Mouse (Mus musculus) forebrain, embryonic 16.5 days (tissue): ENCODE measurements around the gene Icam5. TPM values are rescaled to one million over a fixed set of nuclear protein-coding genes. Genes with fewer than 3 reads are reported as not detected.
"Not testable (repeated sequence)": the region's sequence is repeated elsewhere in the genome, so short reads cannot be mapped to it uniquely, and the experiment has no call there.

Experiments
- ATAC-seq: fragments of 200-750 bp; cut with Nextera tagmentation; 2 replicates; pipeline ENCODE4 v1.8.0; 2017; ENCODE audit warnings: mild to moderate bottlenecking, moderate library complexity
- H3K27ac ChIP-seq: fragments of 300-500 bp; sonication (generic); 2 replicates; pipeline ENCODE4 v1.5.1; 2014; ENCODE audit warnings: low read length, control low read depth
- H3K27me3 ChIP-seq: fragments of 300-500 bp; sonication (generic); replicated peaks from 2 replicates; pipeline ENCODE4 v1.6.1; 2014; ENCODE audit warnings: low read length; ENCODE audit not compliant: control insufficient read depth, insufficient read depth
- H3K36me3 ChIP-seq: fragments of 300-500 bp; sonication (generic); 2 replicates; pipeline ENCODE4 v1.6.1; 2014; ENCODE audit not compliant: control insufficient read depth, insufficient read depth
- H3K4me1 ChIP-seq: fragments of 300-500 bp; sonication (generic); replicated peaks from 2 replicates; pipeline ENCODE4 v1.6.1; 2014; ENCODE audit warnings: low read length; ENCODE audit not compliant: control insufficient read depth, insufficient read depth
- H3K4me2 ChIP-seq: fragments of 300-500 bp; sonication (generic); 2 replicates; pipeline ENCODE4 v1.6.1; 2014; ENCODE audit warnings: mild to moderate bottlenecking, low read length, control low read depth
- H3K4me3 ChIP-seq: fragments of 300-500 bp; sonication (generic); replicated peaks from 2 replicates; pipeline ENCODE4 v1.5.1; 2014; ENCODE audit warnings: mild to moderate bottlenecking, low read length, control low read depth
- H3K9ac ChIP-seq: fragments of 300-500 bp; sonication (generic); replicated peaks from 2 replicates; pipeline ENCODE4 v1.6.1; 2014; ENCODE audit warnings: low read depth, low read length, control low read depth
- H3K9me3 ChIP-seq: fragments of 300-500 bp; sonication (generic); 2 replicates; pipeline ENCODE4 v1.6.1; 2016; ENCODE audit warnings: low read length; ENCODE audit not compliant: control insufficient read depth
- WGBS: fragments of 180-500 bp; shearing (Covaris S2); extraction: QIAGEN DNeasy Blood & Tissue Kit; methylation state at CpG from one replicate; pipeline ENCODE4 v1.1.7; 2014; 5-methylcytosine and 5-hydroxymethylcytosine counted together
- polyA plus RNA-seq: library from polyadenylated mRNA; unstranded; fragments of >200 nt; fragmentation: Nextera tagmentation; extraction: Ambion mirVana; gene quantifications from 2 replicates; pipeline ENCODE4 v1.2.1, GENCODE M21; 2015

Icam5 gene
- polyA plus RNA-seq, 1 experiment from 2014 or later, result 2.4 TPM

DNA sequence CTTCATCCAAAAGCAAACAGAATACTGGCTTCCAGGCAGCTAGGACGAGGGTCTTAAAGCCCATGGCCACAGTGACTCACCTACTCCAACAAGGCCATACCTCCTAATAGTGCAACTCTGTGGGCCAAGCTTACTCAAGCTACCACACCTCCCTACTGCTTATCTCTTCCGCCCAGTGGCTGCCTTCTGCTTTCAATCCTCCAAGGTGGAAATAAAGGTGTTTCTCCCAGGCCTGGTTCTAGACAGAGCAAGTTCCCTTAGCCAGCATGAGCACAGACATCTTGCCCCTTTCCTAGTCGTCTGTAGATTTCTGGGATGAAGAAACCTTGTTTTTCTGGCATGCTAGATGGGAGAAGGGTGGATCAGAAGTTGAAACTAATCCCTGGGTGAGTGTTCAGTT, 7.9 kb downstream of the Icam5 start:
- Histone ChIP-seq H3K9me3 (no peaks in the 10 kb centered on the region), H3K27me3 (peaks cover 52% of the 10 kb centered on the region), H3K27ac (no peak overlapping the region), H3K9ac (no peak overlapping the region), H3K36me3 (no peaks in the 10 kb centered on the region), H3K4me1 (peaks cover 19% of the 10 kb centered on the region), H3K4me2 (no peak overlapping the region), H3K4me3 (no peak overlapping the region)
- WGBS, result 74% methylated on average over 3 of the region's 3 CpGs
- no peak for ATAC-seq

DNA sequence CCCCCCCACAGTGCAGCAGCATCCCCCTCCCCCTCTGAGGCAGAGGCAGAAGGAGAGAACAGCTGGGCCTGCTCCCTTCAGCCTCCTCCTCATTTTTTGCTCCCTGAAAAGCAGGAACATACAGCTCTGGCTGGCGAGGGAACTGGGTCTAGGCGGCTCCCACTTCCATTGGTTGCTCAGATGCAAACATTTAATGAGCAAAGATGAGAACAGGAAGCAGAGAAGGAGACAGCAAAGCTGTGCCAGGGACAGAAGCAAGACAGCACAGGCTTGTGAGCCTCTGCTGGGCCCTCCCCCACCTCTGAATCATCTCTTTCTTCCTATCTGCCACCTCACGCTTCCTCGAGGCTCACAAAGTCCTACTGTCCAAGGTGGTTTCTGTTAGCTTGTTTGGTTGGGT, 9.4 kb downstream of the Icam5 start:
- H3K9me3 ChIP-seq, result no peaks in the 10 kb centered on the region
- no peaks in the 10 kb centered on the region for H3K36me3 ChIP-seq
- ATAC-seq, result no peak
- H3K27me3 ChIP-seq, result peaks cover 36% of the 10 kb centered on the region
- 47% methylated on average over 4 of the region's 4 CpGs for WGBS
- no peak overlapping the region for H3K9ac ChIP-seq
- H3K4me2 ChIP-seq, result no peak overlapping the region
- peaks cover 14% of the 10 kb centered on the region for H3K4me1 ChIP-seq
- H3K27ac ChIP-seq, result no peak overlapping the region
- H3K4me3 ChIP-seq, result no peak overlapping the region

DNA sequence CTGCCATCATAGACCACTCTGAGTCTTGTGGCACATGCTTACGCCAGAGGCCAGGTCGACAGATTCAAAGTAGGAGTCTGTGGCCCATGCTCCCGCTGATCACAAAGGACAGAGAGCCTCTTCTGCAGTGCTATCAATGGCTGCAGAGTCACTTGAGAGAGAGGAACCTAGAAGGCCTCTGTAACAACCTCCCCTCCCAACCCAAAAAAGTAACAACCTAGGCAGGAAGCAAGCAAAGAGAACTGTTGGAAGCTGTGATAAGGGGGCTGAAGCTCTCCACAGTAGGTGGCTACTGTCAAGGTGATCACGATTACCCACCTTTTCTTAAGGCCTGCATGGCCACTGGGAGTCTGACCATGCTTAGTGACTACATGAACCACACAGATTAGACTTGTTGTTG, 11.7 kb downstream of the Icam5 start:
- Histone ChIP-seq H3K27ac (no peak overlapping the region), H3K4me1 (no peaks in the 10 kb centered on the region), H3K9me3 (no peaks in the 10 kb centered on the region), H3K4me2 (no peak overlapping the region), H3K36me3 (no peaks in the 10 kb centered on the region), H3K9ac (no peak overlapping the region), H3K27me3 (peaks cover 14% of the 10 kb centered on the region), H3K4me3 (no peak overlapping the region)
- ATAC-seq, result no peak
- 86% methylated on average over 4 of the region's 4 CpGs for WGBS

DNA sequence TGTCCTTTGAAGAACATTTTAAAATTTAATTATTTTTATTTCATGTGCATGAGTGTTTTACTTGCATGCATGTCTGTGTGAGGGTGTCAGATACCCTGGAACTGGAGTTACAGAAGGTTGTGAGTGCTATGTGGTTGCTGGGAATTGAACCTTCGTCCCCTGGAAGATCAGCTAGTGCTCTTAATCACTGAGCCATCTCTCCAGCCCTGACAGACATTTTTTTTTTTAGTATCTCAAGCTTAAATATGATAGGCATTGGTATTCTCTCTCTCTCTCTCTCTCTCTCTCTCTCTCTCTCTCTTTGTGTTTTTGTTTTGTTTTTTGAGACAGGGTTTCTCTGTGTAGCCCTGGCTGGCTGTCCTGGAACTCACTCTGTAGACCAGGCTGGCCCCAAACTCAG, 12.9 kb downstream of the Icam5 start:
- not testable (repeated sequence) for H3K9me3 ChIP-seq, H3K9ac ChIP-seq, ATAC-seq, H3K4me2 ChIP-seq, H3K4me1 ChIP-seq, H3K27me3 ChIP-seq, H3K36me3 ChIP-seq, H3K4me3 ChIP-seq, H3K27ac ChIP-seq
- WGBS, result 46% methylated on average over 1 of the region's 1 CpGs

DNA sequence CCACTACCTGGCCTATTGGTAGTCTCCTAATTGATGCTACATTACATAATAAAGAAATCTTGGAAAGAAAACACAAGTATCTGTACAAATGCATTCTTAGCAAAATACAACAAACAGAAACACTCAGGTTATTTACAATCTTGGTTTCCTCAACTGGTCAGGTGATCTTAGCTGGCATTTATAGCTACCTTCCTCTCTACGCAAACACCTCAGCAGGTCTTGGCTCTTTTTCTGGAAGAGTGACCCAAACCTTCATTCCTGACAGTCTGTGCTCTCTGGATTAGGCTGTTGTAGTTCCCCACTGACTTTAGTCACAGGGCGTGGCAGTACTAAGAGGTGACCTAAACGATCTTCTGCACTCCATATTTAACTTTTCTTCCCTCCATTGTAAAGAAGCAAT, 13.4 kb downstream of the Icam5 start:
- H3K36me3 ChIP-seq, result no peaks in the 10 kb centered on the region
- H3K4me2 ChIP-seq, result no peak overlapping the region
- H3K4me1 ChIP-seq, result no peaks in the 10 kb centered on the region
- no peaks in the 10 kb centered on the region for H3K9me3 ChIP-seq
- H3K27me3 ChIP-seq, result 0 out of 2 replicates have a peak, but pooled peaks cover 3% of the 10 kb centered on the region
- no peak overlapping the region for H3K4me3 ChIP-seq
- WGBS, result 80% methylated on average over 3 of the region's 3 CpGs
- ATAC-seq, result no peak
- H3K27ac ChIP-seq, result no peak overlapping the region
- H3K9ac ChIP-seq, result no peak overlapping the region

DNA sequence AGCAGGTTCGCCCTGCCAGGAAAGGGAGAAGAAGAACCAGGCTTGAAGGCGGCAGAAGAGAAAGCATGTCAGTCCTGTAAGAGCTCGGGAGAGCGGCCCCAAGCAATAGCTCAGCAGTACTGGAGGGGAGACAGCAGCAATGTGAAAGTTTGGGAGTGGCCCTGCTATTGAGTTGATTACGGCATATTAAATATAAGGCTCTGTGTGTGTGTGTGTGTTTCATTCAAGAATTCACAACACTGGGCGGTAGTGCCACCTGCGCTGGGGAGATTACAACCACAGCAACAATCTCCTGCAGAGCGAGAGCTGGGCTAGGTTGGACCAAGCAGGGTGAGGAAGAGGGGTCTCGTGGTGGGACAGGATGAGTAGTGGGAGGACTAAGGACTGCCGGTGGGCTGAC, 19.7 kb downstream of the Icam5 start:
- WGBS, result 70% methylated on average over 10 of the region's 10 CpGs
- H3K4me1 ChIP-seq, result no peaks in the 10 kb centered on the region
- no peak overlapping the region for H3K9ac ChIP-seq
- H3K36me3 ChIP-seq, result no peaks in the 10 kb centered on the region
- H3K9me3 ChIP-seq, result no peaks in the 10 kb centered on the region
- no peak overlapping the region for H3K4me3 ChIP-seq
- no peaks in the 10 kb centered on the region for H3K27me3 ChIP-seq
- no peak overlapping the region for H3K27ac ChIP-seq
- H3K4me2 ChIP-seq, result no peak overlapping the region
- ATAC-seq, result no peak

DNA sequence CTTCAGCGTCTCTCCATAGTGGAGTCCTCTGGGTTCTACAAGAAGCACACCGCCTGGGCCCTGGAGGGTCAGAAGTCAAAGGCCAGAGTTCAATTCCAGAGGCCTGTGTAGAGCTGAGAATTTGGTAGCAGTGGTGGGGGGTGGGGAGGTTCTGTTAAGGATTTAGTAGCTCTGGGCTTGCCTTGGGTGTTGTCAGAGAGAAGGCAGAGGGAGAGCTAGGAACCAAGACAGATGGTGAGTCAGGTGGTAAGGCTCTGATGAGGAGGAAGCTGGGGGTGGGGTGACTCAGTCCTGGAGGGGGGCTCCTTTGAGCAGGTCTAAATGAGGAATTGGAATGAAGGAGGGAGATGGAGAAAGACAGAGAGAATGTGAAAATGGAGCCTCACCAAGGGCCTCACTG, 31.1 kb downstream of the Icam5 start:
- Histone ChIP-seq H3K27ac (no peak overlapping the region), H3K4me1 (no peaks in the 10 kb centered on the region), H3K4me2 (no peak overlapping the region), H3K36me3 (peaks cover 10% of the 10 kb centered on the region), H3K27me3 (no peaks in the 10 kb centered on the region), H3K9me3 (no peaks in the 10 kb centered on the region), H3K9ac (no peak overlapping the region), H3K4me3 (no peak overlapping the region)
- WGBS, result 87% methylated on average over 2 of the region's 2 CpGs
- ATAC-seq, result no peak

DNA sequence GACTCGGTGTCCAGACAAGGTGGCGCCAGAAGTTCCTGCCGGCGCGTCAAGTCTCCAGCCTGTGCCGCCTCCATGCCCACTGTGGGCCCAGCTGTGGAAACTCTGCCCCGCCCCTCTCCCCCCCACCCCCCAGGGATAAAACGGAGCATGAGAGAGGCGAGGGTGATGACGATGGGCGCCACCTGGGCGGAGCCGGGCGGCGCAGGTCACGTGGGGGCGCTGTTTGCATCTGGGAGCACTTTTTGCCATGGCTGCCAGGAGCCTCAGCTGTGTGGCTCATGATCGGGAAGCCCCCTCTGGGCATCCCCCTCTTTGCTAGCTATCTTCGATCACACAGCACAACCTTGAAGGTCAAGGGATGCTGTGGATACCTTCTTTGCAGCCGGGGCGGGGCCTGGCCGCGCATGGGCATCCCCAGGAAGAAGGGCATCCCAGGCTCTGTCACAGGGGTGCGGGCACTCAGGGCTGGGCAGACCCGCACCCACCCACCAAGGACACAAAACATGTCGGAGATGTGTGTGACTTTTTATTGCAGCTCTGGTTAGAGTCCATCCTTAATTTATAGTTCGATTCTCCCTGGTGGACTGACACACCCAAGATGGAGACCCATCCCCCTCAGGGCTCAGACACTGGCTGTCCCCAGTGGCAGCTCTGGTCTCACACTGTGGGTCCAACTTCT, 35.3 kb downstream of the Icam5 start, which contains the start of gene Zglp1:
Gene Zglp1 (minus strand): TSS at position 88 of the 679 bp plus-strand sequence.
- no peak within 1 kb of the TSS for H3K27ac ChIP-seq
- WGBS, result 86% methylated on average over 27 of the region's 27 CpGs
- H3K9me3 ChIP-seq, result no peaks in the 10 kb centered on the region
- no peak within 1 kb of the TSS for H3K4me3 ChIP-seq
- ATAC-seq, result no peak
- no peak within 1 kb of the TSS for H3K9ac ChIP-seq
- H3K36me3 ChIP-seq, result peaks cover 10% of the 10 kb centered on the region
- H3K4me1 ChIP-seq, result peaks cover under 1% of the 10 kb centered on the region; the same call in 1 of the 2 replicates
- H3K4me2 ChIP-seq, result no peak within 1 kb of the TSS
- no peaks in the 10 kb centered on the region for H3K27me3 ChIP-seq

DNA sequence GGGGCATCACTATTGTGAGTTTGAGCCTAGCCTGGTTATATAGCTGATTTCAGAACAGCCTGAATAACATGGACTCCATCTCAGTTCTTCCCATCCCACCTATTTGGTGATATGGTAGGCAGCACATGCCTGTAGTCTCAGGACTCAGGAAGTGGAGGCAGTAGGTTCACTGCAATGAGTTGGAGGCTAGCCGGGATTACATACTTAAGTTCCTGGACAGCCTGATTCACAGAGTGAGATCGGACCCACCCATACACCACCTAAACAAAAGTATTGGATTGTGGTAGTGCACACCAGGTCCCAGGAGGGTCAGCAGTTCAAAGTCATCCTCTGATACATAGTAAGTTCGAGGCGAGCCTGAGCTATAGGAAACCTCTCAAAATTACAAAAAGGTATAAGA, 40.8 kb downstream of the Icam5 start:
- Histone ChIP-seq H3K36me3 (peaks cover 10% of the 10 kb centered on the region), H3K4me2 (peak overlapping the region; percentile 96), H3K9me3 (no peaks in the 10 kb centered on the region), H3K9ac (peak overlapping the region; percentile 88), H3K27ac (no peak overlapping the region), H3K4me1 (peaks cover 15% of the 10 kb centered on the region), H3K27me3 (no peaks in the 10 kb centered on the region), H3K4me3 (peak overlapping the region; percentile 92)
- 15% methylated on average over 4 of the region's 4 CpGs for WGBS
- 0 out of 2 replicates have a peak, but pooled peaks have one; percentile 1 for ATAC-seq
